Mouse (Mus musculus) right cerebral cortex, postnatal 4 days (tissue): ENCODE data around the gene Cdiptos.

Source experiments
- DNase-seq: peaks from one replicate; pipeline ENCODE4 v3.0.0-alpha.2; 2022

Cdiptos gene

DNA sequence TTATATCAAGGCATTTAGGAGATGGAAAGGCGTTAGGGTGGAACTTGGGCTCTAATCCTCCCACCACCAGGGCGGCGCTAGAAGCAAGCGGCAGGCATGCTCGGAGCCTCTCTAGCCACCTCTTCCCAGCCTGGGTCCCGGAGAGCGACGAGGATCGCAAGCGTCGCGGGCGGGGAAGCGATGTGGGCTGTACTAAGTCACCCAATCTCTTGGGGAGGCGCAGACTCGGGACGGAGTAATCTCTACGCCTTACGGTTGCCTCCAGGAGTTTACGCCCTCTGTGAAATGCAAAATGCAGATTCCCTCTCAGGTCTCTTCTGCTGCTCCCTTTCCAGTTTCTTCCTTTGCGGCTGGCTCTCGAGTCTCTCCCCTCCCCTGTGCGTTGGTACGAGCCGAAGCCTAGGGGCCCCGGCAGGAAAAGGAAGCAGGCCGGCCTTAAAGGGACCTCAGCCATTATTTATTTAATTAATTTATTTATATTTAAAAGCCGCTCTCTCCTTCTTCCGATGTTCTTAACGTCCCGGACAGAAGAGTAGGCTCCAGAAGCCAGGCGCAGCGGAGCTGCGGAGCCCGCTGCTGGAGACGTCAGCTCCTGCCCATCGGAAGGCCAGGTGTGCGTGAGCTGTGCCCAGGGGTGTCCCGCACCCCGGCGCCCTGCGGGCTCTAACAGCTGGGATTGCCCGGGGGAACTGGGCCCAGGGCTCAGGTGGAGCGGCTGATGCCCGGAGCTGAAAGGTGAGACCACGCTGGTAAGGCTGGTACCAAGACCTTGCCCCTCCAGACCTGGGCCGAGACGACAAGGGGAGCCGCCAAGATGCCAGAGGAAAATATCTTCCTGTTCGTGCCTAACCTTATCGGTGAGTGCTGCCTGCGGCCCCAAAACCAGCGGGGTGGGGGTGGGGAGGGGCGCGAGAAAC lies at the start of gene Cdiptos:
Cdiptos (minus strand) TSS at position 149 of the 917 bp plus-strand sequence.
- peak; percentile 100 for DNase-seq

DNA sequence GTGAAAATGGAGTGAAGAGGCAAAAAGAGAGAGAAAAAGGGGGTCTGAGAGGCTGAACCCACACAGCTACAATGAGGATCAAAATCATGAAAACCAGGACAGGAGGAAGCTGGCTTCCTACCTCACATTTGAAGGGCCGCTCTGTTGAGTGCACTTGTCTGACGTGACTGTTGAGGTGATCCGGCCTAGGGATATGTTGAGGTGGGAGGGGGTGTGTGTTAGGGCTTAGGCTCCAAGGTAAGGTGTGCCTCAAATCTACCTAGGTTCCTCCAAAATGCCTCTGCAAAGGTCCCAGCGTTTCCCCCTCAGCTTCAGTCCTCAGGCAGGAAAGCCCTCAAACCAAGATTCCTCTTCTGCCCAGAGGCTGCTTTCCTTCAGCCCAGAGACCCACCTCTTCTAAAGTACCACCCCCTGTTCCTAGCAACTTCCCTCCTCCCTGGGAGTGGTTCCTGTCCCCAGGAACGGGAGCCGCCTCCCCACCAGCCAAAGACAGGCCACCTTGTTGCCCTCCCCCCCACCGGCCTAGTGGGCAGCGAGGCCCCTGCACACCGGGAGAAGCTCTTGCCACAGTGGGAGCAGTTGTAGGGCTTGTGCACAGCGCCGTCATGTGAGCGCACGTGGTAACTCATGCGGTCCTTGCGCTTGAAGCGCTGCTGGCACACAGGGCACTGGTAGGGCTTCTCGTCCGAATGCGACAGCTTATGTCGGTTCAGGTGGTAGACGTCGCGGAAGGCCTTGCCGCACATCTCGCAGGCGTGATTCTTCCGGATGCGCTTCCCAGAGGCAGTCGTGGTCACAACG lies 49.1 kb upstream of the Cdiptos start:
- peak; percentile 70 for DNase-seq

DNA sequence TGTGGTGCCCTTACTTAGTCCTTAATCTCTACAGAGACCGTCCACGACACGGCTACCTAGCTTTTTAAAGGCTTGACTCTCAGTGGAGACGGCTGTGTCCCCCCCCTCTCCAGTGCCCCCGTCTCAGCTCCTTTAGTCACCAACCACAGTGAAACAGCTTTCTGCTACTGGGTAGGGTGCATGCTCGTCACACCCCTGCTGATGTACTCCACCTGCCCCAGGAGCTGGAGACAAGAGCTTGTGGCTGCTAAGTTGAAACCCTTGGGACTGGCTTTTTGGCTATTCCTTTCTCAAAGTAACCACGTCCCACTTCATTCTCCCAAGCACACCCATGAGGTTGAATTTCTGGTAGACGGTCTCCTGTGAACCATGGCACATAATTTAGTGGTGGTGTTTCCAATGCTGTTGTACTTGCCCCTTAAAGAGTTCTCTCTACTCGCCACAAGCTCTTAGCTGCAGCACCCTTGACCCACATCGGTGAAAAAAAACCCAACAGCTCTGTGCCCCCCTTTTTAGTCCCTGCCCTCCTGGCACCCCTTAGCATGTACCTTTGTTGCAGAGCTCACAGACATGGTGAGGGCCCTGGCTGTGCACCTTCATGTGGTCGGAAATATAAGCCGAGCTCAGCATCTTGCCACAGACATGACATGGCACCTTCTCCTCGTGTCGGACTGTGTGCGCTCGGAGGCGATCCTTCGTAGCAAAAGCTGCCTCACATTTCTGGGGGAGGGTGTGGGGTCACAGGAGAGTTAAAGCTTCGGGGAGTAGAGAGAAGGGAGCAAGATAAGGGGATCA lies 48.2 kb upstream of the Cdiptos start:
- no peak for DNase-seq

DNA sequence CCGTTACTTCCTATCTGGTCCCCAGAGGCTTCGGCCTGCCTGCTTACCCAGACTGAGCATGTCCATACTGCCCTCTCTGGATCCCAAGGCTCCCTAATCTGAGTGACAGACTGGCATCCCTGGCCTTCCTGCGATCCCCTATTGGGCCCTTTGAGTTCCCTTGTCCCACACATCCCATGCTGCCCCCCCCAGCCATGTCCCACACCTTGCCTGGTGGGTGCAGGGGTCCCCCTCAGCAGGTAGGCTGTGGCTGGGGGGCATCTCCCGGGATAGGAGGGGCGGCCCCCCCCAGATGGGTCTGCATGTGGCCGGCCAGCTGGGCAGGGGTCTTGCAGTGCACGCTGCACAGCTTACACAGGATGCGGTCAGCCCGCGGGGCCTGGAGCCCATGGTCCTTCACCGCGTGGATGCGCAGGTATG lies 47.4 kb upstream of the Cdiptos start:
- no peak for DNase-seq

DNA sequence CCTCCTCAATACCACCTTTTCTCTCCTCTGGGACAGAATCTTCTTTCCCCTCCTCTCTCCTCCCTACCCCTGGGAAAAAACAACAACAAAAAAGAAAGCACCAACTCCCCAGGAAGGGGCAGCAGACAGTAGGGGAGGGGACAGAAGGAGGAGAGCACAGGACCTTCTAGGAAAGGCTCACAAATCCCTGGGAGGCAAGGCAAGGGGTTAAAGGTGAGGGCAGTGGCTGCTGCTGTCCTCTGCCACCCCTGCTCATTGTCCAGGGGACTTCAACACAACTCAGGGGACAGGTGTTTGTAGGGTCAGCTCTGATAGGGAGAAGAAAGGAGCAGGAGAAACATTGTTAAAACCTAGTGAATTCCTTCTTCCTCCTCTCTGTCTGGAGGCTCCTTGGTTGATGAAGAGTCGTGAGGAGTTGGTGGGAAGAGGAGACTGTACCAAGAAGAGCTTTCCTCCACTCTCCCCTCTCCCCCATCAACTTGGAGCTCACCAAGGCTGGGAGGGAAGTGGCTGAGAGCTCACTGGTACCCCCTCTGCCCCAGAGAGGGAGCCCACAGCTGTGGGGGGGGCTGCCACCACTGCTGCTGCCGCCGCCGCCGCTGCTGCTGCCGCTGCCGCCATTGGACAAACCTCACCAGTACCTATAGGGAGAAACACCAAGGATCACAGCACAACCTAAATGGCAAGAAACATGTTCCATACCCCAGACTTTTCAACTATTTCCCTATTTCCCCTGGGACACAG lies 46.8 kb upstream of the Cdiptos start:
- DNase-seq = no peak

DNA sequence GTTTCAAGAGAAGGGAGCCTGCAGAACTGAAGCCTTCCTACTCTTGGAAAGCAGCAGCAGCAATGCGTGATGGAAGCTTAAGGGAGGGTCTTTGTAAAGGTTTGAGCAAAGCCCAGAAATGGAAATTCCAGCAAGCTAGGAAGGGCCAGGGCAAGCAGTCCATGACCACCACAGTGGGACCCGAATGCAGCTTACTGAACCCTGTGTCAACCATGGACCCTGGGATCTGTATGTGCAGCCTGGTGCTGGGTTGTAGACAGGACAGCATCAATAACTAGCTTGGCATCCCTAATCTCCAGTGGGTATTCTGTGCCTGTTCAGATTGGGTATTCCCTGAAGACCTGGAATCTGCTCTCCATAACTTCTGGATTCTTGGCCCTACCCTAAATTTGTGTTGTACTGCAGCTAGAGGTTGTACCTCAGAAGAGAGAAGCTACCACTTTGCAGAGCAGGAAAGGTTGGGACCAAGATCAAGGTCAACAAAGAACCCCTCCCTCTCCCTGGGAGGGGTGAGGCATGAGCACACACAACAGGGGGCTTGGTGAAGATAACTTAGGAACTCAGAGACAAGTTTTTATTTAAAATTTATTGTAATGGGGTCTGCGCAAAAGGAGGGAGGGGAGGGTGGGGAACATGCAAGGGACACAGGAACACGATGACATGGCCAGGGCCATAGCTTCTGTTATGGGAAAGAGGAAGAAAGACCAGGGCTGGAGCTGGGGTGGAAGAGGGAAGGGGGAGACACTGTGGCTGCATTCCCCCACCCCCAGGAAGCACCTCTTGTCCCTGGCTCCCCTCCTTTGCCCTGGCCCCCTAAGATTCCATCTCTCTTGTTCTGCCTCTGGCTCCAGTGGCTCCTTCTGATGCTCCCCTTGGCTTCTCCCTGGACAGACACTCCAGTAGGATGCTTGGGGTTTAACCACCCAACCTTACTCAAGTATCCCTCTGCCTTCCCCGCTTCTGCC lies 45.9 kb upstream of the Cdiptos start:
- DNase-seq = no peak

DNA sequence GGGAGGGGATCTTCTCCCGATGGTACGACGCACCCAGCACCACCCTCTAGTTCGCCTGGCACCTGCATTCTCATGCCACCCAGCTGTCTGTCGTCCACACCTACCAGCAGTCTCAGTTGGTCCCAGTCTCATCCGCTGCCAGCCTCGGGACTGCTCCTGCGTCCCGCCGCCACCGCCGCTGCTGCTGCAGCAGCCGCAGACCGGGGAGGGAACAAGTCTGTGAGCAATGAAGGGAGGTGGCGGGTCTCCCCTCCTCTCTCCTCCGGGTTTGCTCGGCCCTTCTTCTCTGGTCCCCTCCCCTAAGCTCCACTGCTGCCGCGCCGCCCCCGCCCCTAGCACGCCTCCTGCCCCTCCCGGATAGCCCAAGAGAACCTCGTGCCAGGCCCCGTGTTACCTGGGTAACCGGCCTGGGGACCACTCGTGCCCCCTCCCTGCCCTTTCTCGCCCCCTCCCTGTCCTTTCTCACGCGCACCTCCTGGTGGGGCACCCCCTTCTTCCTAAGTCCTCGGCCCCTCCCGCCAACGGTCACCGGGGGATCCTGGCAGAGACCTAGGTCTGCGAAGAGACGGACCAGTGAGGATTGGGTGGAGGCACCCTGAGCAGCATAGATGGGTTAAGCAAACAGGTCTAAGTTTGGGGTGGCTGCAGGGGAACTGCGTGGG lies 45.1 kb upstream of the Cdiptos start, which contains the start of the genes Gm42742 and Prrt2:
Gm42742 (minus strand) TSS at position 197 of the 662 bp plus-strand sequence.
Prrt2 (minus strand) TSS at position 311 of the 662 bp plus-strand sequence.
- peak; percentile 74 for DNase-seq

DNA sequence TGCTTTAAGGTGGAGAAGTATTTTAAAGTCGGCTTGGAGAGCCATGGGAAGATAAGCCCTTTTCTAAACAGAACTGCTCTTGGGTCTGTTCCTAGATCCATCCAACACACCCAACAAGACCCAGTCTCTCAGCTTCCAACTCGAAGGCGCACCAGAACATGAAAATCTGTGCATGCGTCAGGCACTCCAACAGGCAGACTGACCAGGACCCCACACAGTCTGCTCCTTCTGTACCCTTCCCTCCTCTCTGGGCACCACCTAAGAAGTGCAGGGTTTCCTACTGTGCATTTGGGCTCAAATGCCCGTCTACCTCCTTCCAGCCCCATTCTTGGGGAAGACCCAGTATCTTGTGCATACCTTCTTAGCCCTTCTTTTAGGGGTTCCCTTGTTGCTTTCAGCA lies 44.6 kb upstream of the Cdiptos start:
- DNase-seq = no peak

DNA sequence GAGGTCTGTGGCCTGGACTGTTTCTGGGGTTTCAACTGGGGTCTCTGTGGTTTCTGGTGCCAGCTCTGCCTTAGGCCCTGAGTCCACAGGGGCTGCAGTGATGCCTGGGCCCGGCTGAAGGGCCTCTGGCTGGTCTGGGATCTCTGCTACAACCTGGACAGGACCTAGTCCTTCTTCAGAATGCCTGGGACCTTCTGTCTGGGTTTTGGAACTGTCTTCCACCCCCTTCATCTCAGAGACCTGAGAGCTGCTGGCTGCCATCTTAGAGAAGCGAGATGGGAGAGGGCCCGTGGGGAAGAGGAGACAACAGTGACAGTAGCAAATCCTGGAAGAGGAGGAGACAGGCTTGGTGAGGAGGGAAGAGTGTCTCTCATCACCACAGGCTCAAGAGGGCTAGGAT lies 44.1 kb upstream of the Cdiptos start:
- no peak for DNase-seq

DNA sequence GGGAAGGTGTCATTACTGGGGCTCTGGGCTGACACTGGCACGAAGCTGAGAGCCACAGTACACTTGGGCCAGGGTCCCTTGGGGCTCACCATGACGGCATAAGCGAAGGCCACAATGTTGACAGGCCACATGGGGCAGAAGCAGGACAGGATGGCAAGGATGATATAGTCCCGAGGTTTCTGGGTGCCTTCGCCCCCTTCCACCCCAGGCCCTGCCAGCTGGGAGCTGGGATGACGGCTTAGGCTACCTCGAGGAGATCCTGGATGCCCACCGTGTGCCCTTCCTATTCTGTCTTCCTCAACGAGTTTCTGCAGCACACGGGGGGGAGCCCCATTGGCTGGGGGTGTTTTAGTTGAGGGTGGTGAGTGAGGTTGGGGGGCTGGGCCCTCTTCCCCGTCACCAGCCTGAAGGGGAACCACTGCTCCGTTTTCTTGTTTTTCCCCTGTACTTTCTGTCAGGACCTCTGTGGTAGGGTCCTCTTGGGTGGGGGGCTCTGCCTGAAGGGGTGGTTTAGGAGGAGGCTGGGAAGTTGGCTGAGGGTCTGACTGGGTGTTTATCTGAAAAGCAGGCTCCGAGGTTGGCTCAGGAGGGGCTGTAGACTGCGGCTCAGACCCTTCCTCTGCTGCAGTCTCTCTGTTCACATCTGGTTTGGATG lies 43.5 kb upstream of the Cdiptos start:
- DNase-seq = no peak

DNA sequence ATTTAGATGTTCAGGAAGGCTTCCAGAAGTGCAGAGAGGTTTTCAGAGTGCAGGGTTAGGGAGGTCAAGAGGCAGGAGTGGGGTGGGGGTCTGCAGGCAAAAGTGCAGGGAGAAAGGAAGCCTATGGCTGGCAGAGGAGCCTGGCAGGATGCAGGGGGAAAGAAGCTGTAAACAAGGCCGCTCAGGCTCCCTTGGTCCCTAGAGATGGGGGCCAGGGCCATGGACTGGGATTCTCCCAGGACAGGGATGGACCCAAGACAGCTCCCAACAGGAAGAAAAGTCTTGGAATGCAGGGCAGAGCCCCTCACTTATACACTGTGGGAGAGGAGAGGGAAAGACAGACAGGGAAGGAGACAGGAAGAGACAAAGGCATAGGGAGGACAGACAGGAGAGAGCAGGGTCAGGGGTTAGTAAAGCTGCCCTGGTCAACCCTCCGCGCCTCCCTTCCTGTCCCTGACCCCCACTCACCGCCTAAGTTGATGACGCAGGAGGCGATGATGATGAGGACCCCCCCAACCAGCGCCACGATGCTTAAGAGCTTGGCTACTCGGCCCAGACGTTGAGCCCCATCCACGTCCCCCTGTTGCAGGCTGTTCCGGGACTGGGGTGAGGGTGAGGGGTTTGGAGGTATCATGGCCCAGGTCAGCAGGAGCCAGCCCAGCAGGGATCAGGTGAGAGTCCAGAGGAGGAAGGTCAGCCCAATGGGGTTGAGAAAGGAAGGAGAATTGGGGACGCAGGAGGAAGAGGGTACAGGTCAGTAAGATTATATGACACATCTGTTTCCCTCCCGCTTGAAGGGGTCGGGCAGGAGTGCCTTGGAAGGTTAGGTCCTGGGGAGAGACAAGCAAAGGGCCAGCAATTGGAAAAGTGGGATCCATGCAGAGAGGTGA lies 42.8 kb upstream of the Cdiptos start:
- DNase-seq = no peak

DNA sequence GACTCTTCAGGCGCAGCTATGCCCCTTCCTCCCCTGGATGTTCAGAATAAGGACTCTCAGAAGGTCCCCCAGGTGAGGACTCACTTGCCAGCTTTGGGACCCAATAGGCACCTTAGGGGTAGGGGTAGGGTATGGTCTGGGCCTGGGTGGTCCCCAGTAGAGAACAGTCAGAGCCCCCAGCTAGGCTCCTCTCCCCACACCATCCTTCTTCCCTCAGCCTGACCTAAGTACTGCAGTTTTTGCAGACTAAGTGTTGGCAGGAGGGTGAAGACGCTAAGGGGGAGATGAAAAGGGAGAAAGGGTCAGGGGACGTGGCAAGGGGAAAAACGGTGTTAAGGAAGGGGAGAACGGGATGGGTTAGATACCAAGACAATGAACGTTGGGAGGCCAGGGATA lies 42.0 kb upstream of the Cdiptos start:
- no peak for DNase-seq

DNA sequence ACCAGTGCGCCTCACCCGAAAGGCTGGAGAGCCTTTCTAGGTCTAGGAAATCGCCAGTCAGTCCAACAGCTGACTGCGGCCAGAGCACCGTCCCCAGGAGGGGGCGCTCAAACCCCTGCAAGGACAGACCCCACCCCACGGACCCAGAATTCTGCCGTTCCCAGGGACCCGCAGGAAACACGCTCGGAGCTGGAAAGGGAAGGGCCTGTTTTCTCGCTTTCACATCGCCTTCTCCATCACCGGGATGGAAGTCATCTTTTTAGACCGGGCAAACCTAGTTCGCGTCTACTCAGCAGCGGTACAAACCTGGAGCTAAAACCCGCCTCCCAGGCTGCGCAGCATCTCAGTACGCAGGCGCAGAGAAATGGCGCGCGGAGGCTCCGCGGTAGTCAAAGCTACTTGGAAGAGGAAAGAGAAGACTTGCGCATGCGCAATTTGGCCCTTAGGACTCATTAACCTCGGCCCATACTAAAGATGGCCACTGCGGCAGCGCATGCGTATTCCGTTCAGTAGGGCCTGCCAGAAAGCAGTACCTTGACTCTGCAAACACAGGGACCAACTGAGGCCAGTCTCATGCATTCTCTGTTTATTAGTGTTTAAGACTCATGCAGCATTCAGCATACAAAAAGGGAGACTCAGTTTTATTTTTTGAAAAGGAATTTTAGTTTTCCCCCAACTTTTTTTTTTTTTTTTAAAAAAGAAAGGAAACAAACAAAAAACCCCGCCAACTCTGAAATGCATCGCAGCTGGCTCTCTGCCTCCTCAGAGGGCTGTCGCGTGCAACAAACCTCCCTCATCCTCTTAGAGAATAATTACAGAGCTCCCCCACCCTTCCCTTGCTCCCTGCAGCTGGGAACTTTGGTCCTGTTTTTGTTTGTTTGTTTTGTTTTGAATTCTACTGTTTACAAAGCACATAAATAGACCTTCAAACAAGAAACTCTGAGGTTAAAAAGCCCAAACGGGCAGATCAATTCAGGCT lies 41.4 kb upstream of the Cdiptos start, which contains the start of gene Pagr1a:
Pagr1a (minus strand) TSS at position 382 of the 979 bp plus-strand sequence.
- DNase-seq = peak; percentile 97

DNA sequence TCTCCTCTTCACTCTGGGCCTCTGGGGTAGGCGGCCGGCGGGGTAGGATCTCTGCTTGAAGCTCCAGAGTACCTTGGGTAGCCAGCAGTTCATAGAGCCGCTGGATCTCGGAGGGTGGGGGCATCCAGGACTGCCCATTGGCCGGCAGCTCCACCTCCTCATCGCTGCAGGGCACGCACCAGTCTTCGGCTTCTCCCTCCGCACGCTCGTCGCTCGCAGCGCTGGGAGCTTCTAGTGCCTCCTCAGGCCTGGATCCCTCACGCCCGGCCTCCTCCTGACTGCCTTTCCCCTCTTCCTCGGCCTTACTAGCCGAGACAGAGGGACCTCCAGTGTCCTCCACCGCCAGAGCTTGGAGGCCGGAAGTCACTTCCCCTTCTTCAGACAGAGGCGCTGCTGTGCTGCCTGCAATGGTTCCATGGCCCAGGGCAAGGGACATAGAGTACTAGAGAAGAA lies 40.6 kb upstream of the Cdiptos start:
- DNase-seq = peak; percentile 52

DNA sequence TGATC lies 40.4 kb upstream of the Cdiptos start, which contains the start of gene Pagr1b:
Pagr1b (minus strand) TSS at position 4 of the 5 bp plus-strand sequence.
- DNase-seq = no peak

DNA sequence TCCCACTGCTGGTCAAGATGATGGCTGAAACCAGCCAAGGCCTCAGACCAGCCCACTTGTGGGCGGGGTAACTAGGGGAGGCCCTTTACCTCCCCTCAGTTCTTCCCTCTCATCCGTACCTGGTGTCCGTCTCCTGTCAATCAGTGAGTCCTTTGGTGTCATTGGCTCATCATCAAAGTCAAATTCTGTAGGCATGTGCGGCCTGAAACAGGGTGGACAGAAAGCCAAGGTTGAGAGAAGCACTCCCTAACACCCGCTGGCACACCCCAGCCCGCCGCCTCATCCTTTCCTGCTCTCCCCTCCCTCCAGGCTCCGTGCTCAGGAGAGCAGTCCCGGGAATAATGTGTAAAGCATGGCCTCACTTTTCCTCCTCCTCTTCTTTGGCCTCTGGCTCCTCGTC lies 40.2 kb upstream of the Cdiptos start:
- DNase-seq = no peak

DNA sequence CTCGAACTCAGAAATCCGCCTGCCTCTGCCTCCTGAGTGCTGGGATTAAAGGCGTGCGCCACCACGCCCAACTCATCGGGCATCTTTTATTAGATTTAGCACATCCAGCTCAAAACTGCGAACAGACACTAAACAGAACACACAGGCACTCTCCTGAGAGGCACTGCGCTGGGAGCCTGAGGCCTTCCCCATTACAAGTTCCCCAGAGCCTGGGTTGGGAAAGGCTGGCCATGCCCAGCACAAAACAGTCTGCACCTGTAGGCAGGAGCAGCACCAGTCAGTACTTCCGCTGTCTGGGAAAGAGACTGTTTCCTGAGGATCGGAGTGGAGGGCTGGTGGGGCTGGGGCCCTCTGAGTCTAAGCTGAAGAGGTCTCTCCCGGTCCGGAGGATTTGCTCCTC lies 39.1 kb upstream of the Cdiptos start:
- DNase-seq = no peak

DNA sequence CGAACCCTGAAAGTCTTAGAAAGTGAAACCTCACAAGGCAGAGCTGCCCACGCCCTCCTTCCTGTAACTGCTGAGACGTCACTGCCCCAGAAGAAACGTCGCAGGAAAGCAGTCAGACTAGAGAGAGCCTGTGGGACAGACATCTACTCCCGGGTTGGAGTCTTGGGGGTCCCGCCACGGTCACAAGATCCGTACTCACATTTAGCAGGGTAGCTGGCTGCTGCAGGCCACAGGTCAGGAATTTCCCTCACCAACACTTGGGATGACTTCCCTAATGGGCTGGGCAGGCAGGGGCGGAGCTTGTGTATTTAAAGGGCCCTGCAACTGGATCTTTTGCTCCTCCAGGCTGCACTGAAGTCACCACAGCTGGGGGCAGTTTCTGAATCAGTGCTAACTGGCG lies 38.4 kb upstream of the Cdiptos start, which contains the start of gene Mvp:
Mvp (minus strand) TSS at position 302 of the 400 bp plus-strand sequence.
- DNase-seq = no peak
